Mouse (Mus musculus): ENCODE results near the gene Il12rb2. TPM values are rescaled to one million over a fixed set of nuclear protein-coding genes. Genes with fewer than 3 reads are reported as not detected.
A peak's percentile ranks its signal among the peaks of the same experiment; 100 is the strongest.

Gene Il12rb2
- 0.08 and 0.10 TPM in 2 replicates for polyA plus RNA-seq (2014; fragmentation: Nextera tagmentation; extraction: Ambion mirVana)

DNA sequence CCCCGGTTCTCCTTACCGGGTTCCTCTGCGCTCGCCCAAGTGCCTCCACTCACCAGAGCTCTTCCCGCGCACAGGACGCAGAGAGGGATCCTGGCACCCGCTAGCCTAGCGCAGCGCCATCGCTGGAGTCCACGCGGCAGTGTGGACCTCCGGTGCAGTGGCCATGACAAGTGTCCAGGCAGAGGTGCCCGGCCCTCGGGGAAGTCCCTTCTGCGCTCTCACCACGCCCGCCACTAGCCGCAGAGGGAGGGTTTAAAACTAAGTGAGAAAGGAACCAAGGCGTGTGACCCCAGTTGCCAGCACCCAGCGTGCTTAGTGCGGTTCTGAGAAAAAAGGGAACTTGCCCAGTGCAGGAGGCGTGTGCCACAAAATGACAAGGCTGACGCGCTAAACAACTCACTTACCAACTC, at the start of gene Il12rb2:
Il12rb2 (minus strand) TSS at position 207 of the 410 bp plus-strand sequence.
- no peaks in the 10 kb centered on the region for H3K36me3 ChIP-seq (replicated peaks; ENCODE audit: control insufficient read depth, insufficient read depth, low read depth, low read length)
- H3K4me1 ChIP-seq (ENCODE audit: control insufficient read depth, insufficient read depth, low read length): no peaks in the 10 kb centered on the region
- H3K4me2 ChIP-seq (ENCODE audit: low read depth, low read length): peak within 1 kb of the TSS; percentile 51
- no peaks in the 10 kb centered on the region for H3K9me3 ChIP-seq (replicated peaks; ENCODE audit: control insufficient read depth, low read length)
- ATAC-seq (replicated peaks; ENCODE audit: insufficient number of reproducible peaks, low FRiP score, low TSS enrichment, low read depth) (no peak), DNase-seq (ENCODE audit: low spot score) (peak; percentile 5)
- H3K27ac ChIP-seq (replicated peaks; ENCODE audit: low read depth, low read length): no peak within 1 kb of the TSS
- H3K4me3 ChIP-seq (ENCODE audit: low read depth, low read length): peak within 1 kb of the TSS; percentile 17; the same call in 1 of the 2 replicates
- H3K27me3 ChIP-seq (ENCODE audit: control insufficient read depth, insufficient read depth, low read length): peaks cover 4% of the 10 kb centered on the region; the same call in 1 of the 2 replicates
- WGBS: 3% methylated on average over 26 of the region's 26 CpGs
- H3K9ac ChIP-seq (replicated peaks; ENCODE audit: low read length): no peak within 1 kb of the TSS

DNA sequence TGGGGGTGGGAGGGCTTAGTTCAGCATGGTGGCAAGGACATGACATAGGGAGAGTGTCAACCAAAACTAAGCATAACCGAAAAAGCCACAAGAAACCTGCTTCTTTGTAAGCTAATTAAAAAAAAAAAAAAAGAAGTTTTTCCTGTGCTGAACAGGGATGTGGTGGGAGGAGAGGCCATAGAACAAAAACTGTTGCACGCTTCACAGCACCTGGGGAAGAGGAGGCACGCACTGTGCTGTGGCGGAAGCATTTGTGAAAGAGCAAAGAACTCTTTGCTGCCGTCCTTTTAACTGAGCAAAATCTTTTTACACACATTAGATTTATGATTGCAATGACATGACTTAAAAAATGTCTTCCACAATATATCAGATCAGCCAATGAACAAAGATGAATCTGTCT, 45.8 kb upstream of the Il12rb2 start:
- no peak overlapping the region for H3K4me3 ChIP-seq (ENCODE audit: low read depth, low read length)
- WGBS: 76% methylated on average over 5 of the region's 5 CpGs
- no peaks in the 10 kb centered on the region for H3K36me3 ChIP-seq (replicated peaks; ENCODE audit: control insufficient read depth, insufficient read depth, low read depth, low read length)
- DNase-seq (ENCODE audit: low spot score): no peak
- H3K27me3 ChIP-seq (ENCODE audit: control insufficient read depth, insufficient read depth, low read length): no peaks in the 10 kb centered on the region
- no peaks in the 10 kb centered on the region for H3K9me3 ChIP-seq (replicated peaks; ENCODE audit: control insufficient read depth, low read length)
- H3K27ac ChIP-seq (replicated peaks; ENCODE audit: low read depth, low read length): no peak overlapping the region
- no peak for ATAC-seq (replicated peaks; ENCODE audit: insufficient number of reproducible peaks, low FRiP score, low TSS enrichment, low read depth)
- no peak overlapping the region for H3K4me2 ChIP-seq (ENCODE audit: low read depth, low read length)
- no peak overlapping the region for H3K9ac ChIP-seq (replicated peaks; ENCODE audit: low read length)
- no peaks in the 10 kb centered on the region for H3K4me1 ChIP-seq (ENCODE audit: control insufficient read depth, insufficient read depth, low read length)

DNA sequence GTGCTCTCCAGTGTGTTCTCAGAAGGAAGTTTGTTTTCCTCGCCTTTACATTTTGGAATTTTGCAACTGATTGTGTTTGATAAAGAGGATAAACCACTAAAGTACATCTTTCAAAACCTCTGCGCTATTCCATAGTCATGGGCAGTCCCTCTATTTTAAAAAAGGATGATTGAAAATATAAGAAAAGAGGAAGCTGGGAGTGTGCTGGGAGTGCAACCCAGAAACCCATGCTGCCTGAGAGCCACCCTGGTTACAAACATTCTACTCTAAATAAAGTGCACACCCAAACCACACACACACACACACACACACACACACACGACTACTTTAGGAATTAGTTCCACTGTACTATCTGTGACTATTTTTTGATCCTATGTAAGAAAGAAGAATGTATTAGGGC, 40.6 kb upstream of the Il12rb2 start:
- no peak for DNase-seq (ENCODE audit: low spot score)
- Histone ChIP-seq H3K27ac (replicated peaks; ENCODE audit: low read depth, low read length) (no peak overlapping the region), H3K9me3 (replicated peaks; ENCODE audit: control insufficient read depth, low read length) (no peaks in the 10 kb centered on the region), H3K27me3 (ENCODE audit: control insufficient read depth, insufficient read depth, low read length) (no peaks in the 10 kb centered on the region), H3K4me3 (ENCODE audit: low read depth, low read length) (no peak overlapping the region), H3K36me3 (replicated peaks; ENCODE audit: control insufficient read depth, insufficient read depth, low read depth, low read length) (no peaks in the 10 kb centered on the region), H3K9ac (replicated peaks; ENCODE audit: low read length) (no peak overlapping the region), H3K4me2 (ENCODE audit: low read depth, low read length) (no peak overlapping the region), H3K4me1 (ENCODE audit: control insufficient read depth, insufficient read depth, low read length) (no peaks in the 10 kb centered on the region)
- 87% methylated on average over 3 of the region's 3 CpGs for WGBS
- no peak for ATAC-seq (replicated peaks; ENCODE audit: insufficient number of reproducible peaks, low FRiP score, low TSS enrichment, low read depth)

DNA sequence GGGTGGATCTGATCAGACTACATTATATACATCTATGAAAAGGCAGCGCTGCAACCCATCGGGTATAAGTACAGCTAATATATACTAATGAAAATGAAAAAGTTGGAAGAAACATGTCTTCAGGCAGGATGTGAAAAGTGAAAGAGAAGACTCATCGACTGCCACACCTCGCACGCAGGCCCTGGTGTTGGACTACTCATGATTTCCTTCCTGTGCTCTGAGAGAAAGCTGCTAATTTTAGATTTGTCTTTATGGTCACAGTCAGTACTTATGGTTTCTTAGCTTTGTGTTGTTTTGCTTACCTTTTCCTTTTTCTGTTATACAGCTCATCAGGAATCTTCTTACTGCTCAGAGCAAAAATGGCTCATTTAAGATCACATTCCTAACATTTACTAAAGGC, 39.3 kb upstream of the Il12rb2 start:
- H3K36me3 ChIP-seq (replicated peaks; ENCODE audit: control insufficient read depth, insufficient read depth, low read depth, low read length): no peaks in the 10 kb centered on the region
- H3K27me3 ChIP-seq (ENCODE audit: control insufficient read depth, insufficient read depth, low read length): no peaks in the 10 kb centered on the region
- ATAC-seq (replicated peaks; ENCODE audit: insufficient number of reproducible peaks, low FRiP score, low TSS enrichment, low read depth) (no peak), DNase-seq (ENCODE audit: low spot score) (no peak)
- WGBS: 95% methylated on average over 5 of the region's 5 CpGs
- no peak overlapping the region for H3K27ac ChIP-seq (replicated peaks; ENCODE audit: low read depth, low read length)
- H3K4me3 ChIP-seq (ENCODE audit: low read depth, low read length): no peak overlapping the region
- no peaks in the 10 kb centered on the region for H3K4me1 ChIP-seq (ENCODE audit: control insufficient read depth, insufficient read depth, low read length)
- H3K9ac ChIP-seq (replicated peaks; ENCODE audit: low read length): no peak overlapping the region
- no peaks in the 10 kb centered on the region for H3K9me3 ChIP-seq (replicated peaks; ENCODE audit: control insufficient read depth, low read length)
- no peak overlapping the region for H3K4me2 ChIP-seq (ENCODE audit: low read depth, low read length)

DNA sequence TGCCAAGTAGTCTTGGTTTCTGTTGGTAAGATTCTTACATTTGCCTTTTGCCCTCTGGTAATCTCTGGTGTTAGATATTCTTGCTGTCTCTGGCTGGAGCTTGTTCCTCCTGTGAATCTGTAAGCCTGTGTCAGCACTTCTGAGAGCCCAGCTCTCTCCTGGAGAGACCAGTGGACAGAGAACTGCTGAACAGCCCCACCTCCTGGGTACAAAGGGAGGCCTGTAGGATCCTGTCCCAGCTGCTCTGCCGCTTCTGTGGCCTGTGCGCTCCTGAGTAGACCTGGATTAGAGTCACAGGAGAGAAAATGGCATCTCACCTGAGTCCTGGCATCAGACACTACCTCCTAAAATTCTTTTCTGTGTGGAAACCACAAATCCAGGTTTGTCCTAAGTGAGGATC, 37.4 kb upstream of the Il12rb2 start:
- DNase-seq (ENCODE audit: low spot score) (no peak), ATAC-seq (replicated peaks; ENCODE audit: insufficient number of reproducible peaks, low FRiP score, low TSS enrichment, low read depth) (no peak)
- no peak overlapping the region for H3K9ac ChIP-seq (replicated peaks; ENCODE audit: low read length)
- 68% methylated on average over 2 of the region's 2 CpGs for WGBS
- H3K4me2 ChIP-seq (ENCODE audit: low read depth, low read length): no peak overlapping the region
- no peaks in the 10 kb centered on the region for H3K36me3 ChIP-seq (replicated peaks; ENCODE audit: control insufficient read depth, insufficient read depth, low read depth, low read length)
- H3K4me3 ChIP-seq (ENCODE audit: low read depth, low read length): no peak overlapping the region
- no peaks in the 10 kb centered on the region for H3K4me1 ChIP-seq (ENCODE audit: control insufficient read depth, insufficient read depth, low read length)
- no peak overlapping the region for H3K27ac ChIP-seq (replicated peaks; ENCODE audit: low read depth, low read length)
- no peaks in the 10 kb centered on the region for H3K9me3 ChIP-seq (replicated peaks; ENCODE audit: control insufficient read depth, low read length)
- no peaks in the 10 kb centered on the region for H3K27me3 ChIP-seq (ENCODE audit: control insufficient read depth, insufficient read depth, low read length)

DNA sequence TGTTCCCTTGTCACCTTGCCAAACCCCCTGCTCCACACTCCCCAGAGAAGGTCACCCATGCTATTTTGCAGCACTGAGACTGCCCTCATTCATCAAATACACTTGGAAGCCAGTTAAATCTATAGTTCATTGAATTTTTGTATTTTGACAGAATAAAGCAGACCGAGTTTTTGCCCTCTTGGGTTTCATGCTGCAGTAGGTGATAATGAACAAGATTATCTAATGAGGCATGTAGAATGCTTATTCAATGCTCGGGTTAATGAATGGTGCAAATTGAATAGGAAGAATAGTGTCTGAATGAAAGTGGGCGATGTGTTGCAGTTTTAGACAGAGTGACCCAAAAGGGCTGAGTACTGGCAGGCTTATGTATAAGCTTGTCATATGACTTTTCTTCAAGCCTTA, 29.3 kb upstream of the Il12rb2 start:
- WGBS: 80% methylated on average over 3 of the region's 3 CpGs
- Histone ChIP-seq H3K4me2 (ENCODE audit: low read depth, low read length) (no peak overlapping the region), H3K9ac (replicated peaks; ENCODE audit: low read length) (no peak overlapping the region), H3K27me3 (ENCODE audit: control insufficient read depth, insufficient read depth, low read length) (no peaks in the 10 kb centered on the region), H3K36me3 (replicated peaks; ENCODE audit: control insufficient read depth, insufficient read depth, low read depth, low read length) (no peaks in the 10 kb centered on the region), H3K27ac (replicated peaks; ENCODE audit: low read depth, low read length) (no peak overlapping the region), H3K4me3 (ENCODE audit: low read depth, low read length) (no peak overlapping the region), H3K4me1 (ENCODE audit: control insufficient read depth, insufficient read depth, low read length) (no peaks in the 10 kb centered on the region), H3K9me3 (replicated peaks; ENCODE audit: control insufficient read depth, low read length) (no peaks in the 10 kb centered on the region)
- no peak for DNase-seq (ENCODE audit: low spot score)
- no peak for ATAC-seq (replicated peaks; ENCODE audit: insufficient number of reproducible peaks, low FRiP score, low TSS enrichment, low read depth)

DNA sequence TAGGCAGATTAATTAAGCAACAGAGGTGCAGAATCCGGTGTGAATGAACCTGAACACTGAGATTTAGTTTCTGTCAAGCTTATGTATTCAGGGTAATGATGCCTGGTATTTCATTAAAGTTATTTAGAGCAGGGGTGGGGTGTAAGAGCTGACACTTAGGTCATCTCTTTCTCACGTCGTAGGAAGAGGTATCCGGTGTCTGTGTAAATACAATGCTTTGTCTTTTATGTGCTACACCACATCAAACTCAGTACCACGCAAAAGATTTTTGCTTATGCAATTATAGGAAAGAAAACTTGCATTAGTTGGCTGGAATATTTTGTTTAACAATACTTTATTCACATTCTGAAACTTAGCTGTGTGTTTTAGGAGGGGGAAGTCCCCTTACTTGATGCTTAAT, 23.6 kb upstream of the Il12rb2 start:
- no peak for DNase-seq (ENCODE audit: low spot score)
- H3K9me3 ChIP-seq (replicated peaks; ENCODE audit: control insufficient read depth, low read length): no peaks in the 10 kb centered on the region

DNA sequence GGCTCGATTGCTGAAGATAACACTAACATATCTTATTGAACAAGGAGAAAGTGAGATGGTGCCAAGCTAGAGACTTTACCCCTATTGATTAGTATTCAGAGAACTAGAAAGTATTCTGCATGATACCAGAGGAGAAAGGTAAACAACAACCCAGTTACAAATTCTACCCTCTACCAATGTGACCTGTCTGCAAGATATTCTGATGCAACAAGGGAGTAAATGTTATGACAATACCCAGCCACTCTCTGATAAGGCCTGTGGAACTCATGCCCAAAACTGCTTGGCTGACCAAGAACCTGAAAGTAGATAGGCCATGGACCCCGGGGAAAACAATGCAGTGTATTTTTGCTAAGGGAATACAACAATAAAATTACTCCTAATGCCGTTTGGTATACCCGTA, 10.2 kb downstream of the Il12rb2 start:
- ATAC-seq (replicated peaks; ENCODE audit: insufficient number of reproducible peaks, low FRiP score, low TSS enrichment, low read depth): no peak
- Histone ChIP-seq H3K4me1 (ENCODE audit: control insufficient read depth, insufficient read depth, low read length) (no peaks in the 10 kb centered on the region), H3K27me3 (ENCODE audit: control insufficient read depth, insufficient read depth, low read length) (no peaks in the 10 kb centered on the region), H3K36me3 (replicated peaks; ENCODE audit: control insufficient read depth, insufficient read depth, low read depth, low read length) (no peaks in the 10 kb centered on the region), H3K9me3 (replicated peaks; ENCODE audit: control insufficient read depth, low read length) (no peaks in the 10 kb centered on the region), H3K4me2 (ENCODE audit: low read depth, low read length) (no peak overlapping the region), H3K9ac (replicated peaks; ENCODE audit: low read length) (no peak overlapping the region), H3K4me3 (ENCODE audit: low read depth, low read length) (no peak overlapping the region), H3K27ac (replicated peaks; ENCODE audit: low read depth, low read length) (no peak overlapping the region)
- WGBS: 95% methylated on average over 4 of the region's 4 CpGs
- DNase-seq (ENCODE audit: low spot score): no peak

More for the DNA sequence above, 23.6 kb upstream of the Il12rb2 start:
- H3K36me3 ChIP-seq (replicated peaks; ENCODE audit: control insufficient read depth, insufficient read depth, low read depth, low read length): no peaks in the 10 kb centered on the region
- H3K27me3 ChIP-seq (ENCODE audit: control insufficient read depth, insufficient read depth, low read length): no peaks in the 10 kb centered on the region
- no peak overlapping the region for H3K27ac ChIP-seq (replicated peaks; ENCODE audit: low read depth, low read length)
- ATAC-seq (replicated peaks; ENCODE audit: insufficient number of reproducible peaks, low FRiP score, low TSS enrichment, low read depth): no peak
- no peaks in the 10 kb centered on the region for H3K4me1 ChIP-seq (ENCODE audit: control insufficient read depth, insufficient read depth, low read length)
- H3K9ac ChIP-seq (replicated peaks; ENCODE audit: low read length): no peak overlapping the region
- H3K4me3 ChIP-seq (ENCODE audit: low read depth, low read length): no peak overlapping the region
- no peak overlapping the region for H3K4me2 ChIP-seq (ENCODE audit: low read depth, low read length)
- WGBS: 75% methylated on average over 5 of the region's 5 CpGs
